Mouse (Mus musculus): ENCODE data around the gene Arhgef7. TPM values are rescaled to one million over a fixed set of nuclear protein-coding genes. Genes with fewer than 3 reads are reported as not detected.

The Arhgef7 gene
- polyA plus RNA-seq, 1 experiment from 2014 or later, result 45.7 TPM

- no peak for DNase-seq (ENCODE audit: low spot score)
Measured at GRCm38 (mm10) chr8:11707701-11708100, 19.8 kb upstream of the Arhgef7 start.

GRCm38 (mm10) chr8:11708815-11709214, 18.7 kb upstream of the Arhgef7 start:
- Histone ChIP-seq H3K4me2 (ENCODE audit: low read depth, low read length) (no peak overlapping the region), H3K27ac (replicated peaks; ENCODE audit: low read depth, low read length) (no peak overlapping the region), H3K27me3 (replicated peaks; ENCODE audit: control insufficient read depth, insufficient read depth, low read length) (no peaks in the 10 kb centered on the region), H3K36me3 (ENCODE audit: control insufficient read depth, insufficient read depth, low read length) (no peaks in the 10 kb centered on the region), H3K9ac (ENCODE audit: low read depth, low read length) (no peak overlapping the region), H3K4me1 (ENCODE audit: control insufficient read depth, insufficient read depth, low read length) (no peaks in the 10 kb centered on the region), H3K4me3 (ENCODE audit: low read depth, low read length) (no peak overlapping the region), H3K9me3 (ENCODE audit: control insufficient read depth, low read length) (no peaks in the 10 kb centered on the region)
- DNase-seq (ENCODE audit: low spot score), result no peak
- no peak for ATAC-seq (ENCODE audit: low read depth)
- 50% methylated on average over 2 of the region's 2 CpGs for WGBS

More at GRCm38 (mm10) chr8:11707701-11708100, 19.8 kb upstream of the Arhgef7 start:
- H3K27ac ChIP-seq (replicated peaks; ENCODE audit: low read depth, low read length), result no peak overlapping the region
- no peaks in the 10 kb centered on the region for H3K27me3 ChIP-seq (replicated peaks; ENCODE audit: control insufficient read depth, insufficient read depth, low read length)
- no peaks in the 10 kb centered on the region for H3K36me3 ChIP-seq (ENCODE audit: control insufficient read depth, insufficient read depth, low read length)
- no peaks in the 10 kb centered on the region for H3K9me3 ChIP-seq (ENCODE audit: control insufficient read depth, low read length)
- H3K9ac ChIP-seq (ENCODE audit: low read depth, low read length), result no peak overlapping the region
- H3K4me3 ChIP-seq (ENCODE audit: low read depth, low read length), result no peak overlapping the region
- no peaks in the 10 kb centered on the region for H3K4me1 ChIP-seq (ENCODE audit: control insufficient read depth, insufficient read depth, low read length)
- H3K4me2 ChIP-seq (ENCODE audit: low read depth, low read length), result no peak overlapping the region
- WGBS, result 18% methylated on average over 3 of the region's 3 CpGs
- ATAC-seq (ENCODE audit: low read depth), result no peak

DNA sequence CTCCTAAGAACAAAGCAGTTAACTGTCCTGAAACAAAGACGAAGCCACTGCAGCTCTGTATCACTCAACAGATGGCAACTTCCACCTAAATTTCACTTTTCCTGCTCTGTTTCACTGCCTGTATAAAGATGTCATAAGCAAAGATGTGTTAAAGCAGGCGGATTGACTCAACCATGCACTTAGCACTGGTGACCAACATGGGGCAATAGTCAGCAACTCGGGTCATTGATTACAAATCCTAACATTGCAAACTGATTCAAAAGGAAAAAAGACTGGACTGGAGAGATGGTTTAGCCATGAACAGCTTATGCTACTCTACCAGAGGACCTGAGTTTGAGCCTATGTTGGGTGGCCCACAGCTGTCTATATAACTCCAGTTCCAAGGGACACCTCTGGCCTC, 18.0 kb upstream of the Arhgef7 start:
- WGBS, result 70% methylated on average over 3 of the region's 3 CpGs
- no peak overlapping the region for H3K4me2 ChIP-seq (ENCODE audit: low read depth, low read length)
- H3K36me3 ChIP-seq (ENCODE audit: control insufficient read depth, insufficient read depth, low read length), result no peaks in the 10 kb centered on the region
- H3K4me3 ChIP-seq (ENCODE audit: low read depth, low read length), result no peak overlapping the region
- H3K9me3 ChIP-seq (ENCODE audit: control insufficient read depth, low read length), result no peaks in the 10 kb centered on the region
- no peak for DNase-seq (ENCODE audit: low spot score)
- ATAC-seq (ENCODE audit: low read depth), result no peak
- H3K27me3 ChIP-seq (replicated peaks; ENCODE audit: control insufficient read depth, insufficient read depth, low read length), result no peaks in the 10 kb centered on the region
- H3K9ac ChIP-seq (ENCODE audit: low read depth, low read length), result no peak overlapping the region
- H3K27ac ChIP-seq (replicated peaks; ENCODE audit: low read depth, low read length), result no peak overlapping the region
- no peaks in the 10 kb centered on the region for H3K4me1 ChIP-seq (ENCODE audit: control insufficient read depth, insufficient read depth, low read length)

DNA sequence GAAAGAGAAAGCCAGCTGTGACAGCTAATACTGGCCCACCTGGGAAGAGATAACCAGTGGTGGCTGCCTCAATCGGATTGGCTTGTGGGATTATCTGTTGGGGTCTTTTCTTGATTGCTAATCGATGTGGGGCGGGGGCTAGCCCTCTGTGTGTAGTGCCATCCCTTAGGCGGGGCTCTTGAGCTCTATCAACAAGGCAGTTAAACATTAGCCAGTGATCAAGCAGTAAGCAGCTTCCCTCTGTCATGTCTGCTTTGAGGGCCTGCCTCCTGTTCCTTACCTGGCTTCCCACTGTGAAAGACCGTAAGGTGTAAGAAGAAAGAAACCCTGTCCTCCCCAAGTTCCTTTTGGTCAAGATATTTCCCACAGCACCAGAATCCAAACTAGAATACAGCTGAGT, 17.1 kb upstream of the Arhgef7 start:
- no peaks in the 10 kb centered on the region for H3K36me3 ChIP-seq (ENCODE audit: control insufficient read depth, insufficient read depth, low read length)
- H3K4me3 ChIP-seq (ENCODE audit: low read depth, low read length), result no peak overlapping the region
- DNase-seq (ENCODE audit: low spot score) (no peak), ATAC-seq (ENCODE audit: low read depth) (no peak)
- no peak overlapping the region for H3K4me2 ChIP-seq (ENCODE audit: low read depth, low read length)
- H3K27me3 ChIP-seq (replicated peaks; ENCODE audit: control insufficient read depth, insufficient read depth, low read length), result no peaks in the 10 kb centered on the region
- 45% methylated on average over 5 of the region's 5 CpGs for WGBS
- H3K4me1 ChIP-seq (ENCODE audit: control insufficient read depth, insufficient read depth, low read length), result no peaks in the 10 kb centered on the region
- H3K27ac ChIP-seq (replicated peaks; ENCODE audit: low read depth, low read length), result no peak overlapping the region
- H3K9me3 ChIP-seq (ENCODE audit: control insufficient read depth, low read length), result no peaks in the 10 kb centered on the region
- H3K9ac ChIP-seq (ENCODE audit: low read depth, low read length), result no peak overlapping the region

- no peak for DNase-seq (ENCODE audit: low spot score)
- H3K27me3 ChIP-seq (replicated peaks; ENCODE audit: control insufficient read depth, insufficient read depth, low read length), result no peaks in the 10 kb centered on the region
- 86% methylated on average over 6 of the region's 6 CpGs for WGBS
- H3K9me3 ChIP-seq (ENCODE audit: control insufficient read depth, low read length), result no peaks in the 10 kb centered on the region
- H3K4me2 ChIP-seq (ENCODE audit: low read depth, low read length), result no peak overlapping the region
- H3K36me3 ChIP-seq (ENCODE audit: control insufficient read depth, insufficient read depth, low read length), result no peaks in the 10 kb centered on the region
- H3K4me3 ChIP-seq (ENCODE audit: low read depth, low read length), result no peak overlapping the region
- H3K9ac ChIP-seq (ENCODE audit: low read depth, low read length), result no peak overlapping the region
- H3K27ac ChIP-seq (replicated peaks; ENCODE audit: low read depth, low read length), result no peak overlapping the region
- no peaks in the 10 kb centered on the region for H3K4me1 ChIP-seq (ENCODE audit: control insufficient read depth, insufficient read depth, low read length)
- no peak for ATAC-seq (ENCODE audit: low read depth)
Measured at GRCm38 (mm10) chr8:11712244-11712643, 15.3 kb upstream of the Arhgef7 start.

DNA sequence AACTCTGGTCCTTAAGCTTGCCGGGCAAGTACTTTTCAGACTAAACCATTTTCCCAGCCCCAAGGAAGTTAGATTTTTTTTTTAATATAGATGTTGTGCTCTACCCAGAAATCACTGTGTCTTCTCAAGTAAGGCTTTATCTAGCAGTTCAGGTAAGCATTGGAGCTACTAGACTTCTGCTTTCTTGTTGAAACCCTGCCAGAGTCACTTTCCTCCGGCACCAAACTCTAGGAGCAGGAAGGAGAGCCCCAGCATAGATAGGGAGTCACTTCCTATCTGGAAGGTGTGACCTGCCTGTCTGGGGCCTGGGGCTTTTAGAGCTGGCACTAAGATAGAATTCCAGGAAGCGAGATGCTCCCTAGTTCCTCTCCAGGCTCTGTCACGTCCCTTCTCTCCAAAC, 10.3 kb upstream of the Arhgef7 start:
- no peak for ATAC-seq (ENCODE audit: low read depth)
- no peak for DNase-seq (ENCODE audit: low spot score)
- no peaks in the 10 kb centered on the region for H3K27me3 ChIP-seq (replicated peaks; ENCODE audit: control insufficient read depth, insufficient read depth, low read length)
- no peaks in the 10 kb centered on the region for H3K9me3 ChIP-seq (ENCODE audit: control insufficient read depth, low read length)
- WGBS, result 65% methylated on average over 4 of the region's 4 CpGs
- no peak overlapping the region for H3K27ac ChIP-seq (replicated peaks; ENCODE audit: low read depth, low read length)
- H3K36me3 ChIP-seq (ENCODE audit: control insufficient read depth, insufficient read depth, low read length), result no peaks in the 10 kb centered on the region
- H3K9ac ChIP-seq (ENCODE audit: low read depth, low read length), result no peak overlapping the region
- no peak overlapping the region for H3K4me3 ChIP-seq (ENCODE audit: low read depth, low read length)
- no peaks in the 10 kb centered on the region for H3K4me1 ChIP-seq (ENCODE audit: control insufficient read depth, insufficient read depth, low read length)
- no peak overlapping the region for H3K4me2 ChIP-seq (ENCODE audit: low read depth, low read length)

DNA sequence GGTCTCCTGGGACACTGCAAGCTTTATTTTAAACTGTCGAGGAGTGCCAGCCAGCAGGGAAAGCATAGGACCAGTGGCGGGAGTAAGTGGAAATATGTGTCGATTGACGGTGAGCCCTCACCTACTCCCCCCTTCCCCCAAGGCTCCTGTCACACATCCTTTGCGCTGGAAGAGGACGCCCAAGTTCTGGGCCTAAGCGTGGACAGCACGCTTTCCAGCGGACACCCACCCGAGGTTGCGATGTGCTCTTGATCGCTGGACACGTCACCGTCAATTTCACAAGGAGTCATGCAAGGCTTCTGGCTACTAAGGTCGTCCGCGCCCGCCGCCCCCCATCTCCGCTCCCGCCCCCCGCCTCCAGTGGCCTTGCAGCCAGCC, 259 bp upstream of the Arhgef7 start:
- Histone ChIP-seq H3K9ac (ENCODE audit: low read depth, low read length) (peak overlapping the region; percentile 79), H3K36me3 (ENCODE audit: control insufficient read depth, insufficient read depth, low read length) (no peaks in the 10 kb centered on the region), H3K4me3 (ENCODE audit: low read depth, low read length) (peak overlapping the region; percentile 71), H3K9me3 (ENCODE audit: control insufficient read depth, low read length) (no peaks in the 10 kb centered on the region), H3K27me3 (replicated peaks; ENCODE audit: control insufficient read depth, insufficient read depth, low read length) (peaks cover 31% of the 10 kb centered on the region), H3K27ac (replicated peaks; ENCODE audit: low read depth, low read length) (peak overlapping the region; percentile 84; the same call in 1 of the 2 replicates), H3K4me2 (ENCODE audit: low read depth, low read length) (peak overlapping the region; percentile 87), H3K4me1 (ENCODE audit: control insufficient read depth, insufficient read depth, low read length) (peaks cover 20% of the 10 kb centered on the region)
- WGBS, result under 1% methylated on average over 16 of the region's 22 CpGs
- no peak for ATAC-seq (ENCODE audit: low read depth)
- DNase-seq (ENCODE audit: low spot score), result peak; percentile 33

DNA sequence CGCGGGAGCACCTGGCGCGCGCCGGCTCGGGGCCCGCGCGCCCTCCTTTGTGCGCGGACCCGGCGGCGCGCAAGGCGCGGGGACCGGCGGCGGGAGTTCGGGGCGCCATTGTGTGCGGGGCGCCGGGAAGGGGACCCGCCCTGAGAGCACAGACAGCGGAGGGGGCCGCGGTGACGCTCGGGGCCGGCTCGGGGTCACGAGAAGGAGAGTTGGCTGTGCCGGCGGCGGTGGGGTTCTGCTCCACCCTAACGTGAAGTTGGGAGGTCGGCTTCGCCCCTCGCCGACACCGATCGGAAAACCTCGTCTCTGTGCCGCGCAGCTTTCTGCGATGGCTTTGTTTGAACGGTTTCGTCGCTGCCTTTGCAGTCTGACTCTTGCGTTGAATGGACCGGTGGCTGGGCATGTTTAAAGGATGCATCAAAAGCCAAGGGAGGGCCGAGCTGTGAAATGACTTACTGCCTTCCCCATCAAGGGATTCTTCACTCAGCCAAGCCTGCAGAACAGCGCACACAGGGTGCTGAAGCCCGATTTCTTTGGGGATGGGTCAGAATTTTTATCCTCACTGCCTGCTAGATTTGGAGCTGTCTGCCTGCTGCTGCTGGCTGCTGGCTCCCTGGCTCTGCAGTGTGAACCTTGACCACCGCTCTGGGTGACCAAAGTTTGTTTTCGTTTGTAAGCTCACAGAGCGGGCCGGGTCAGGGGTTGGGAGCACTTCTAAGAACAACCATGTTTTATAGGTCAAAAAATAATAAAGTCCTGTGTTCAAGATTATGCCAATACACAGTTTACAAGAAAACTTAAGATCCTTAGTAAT, 1.2 kb downstream of the Arhgef7 start:
- Histone ChIP-seq H3K4me1 (ENCODE audit: control insufficient read depth, insufficient read depth, low read length) (peaks cover 20% of the 10 kb centered on the region), H3K9me3 (ENCODE audit: control insufficient read depth, low read length) (no peaks in the 10 kb centered on the region), H3K36me3 (ENCODE audit: control insufficient read depth, insufficient read depth, low read length) (no peaks in the 10 kb centered on the region), H3K4me3 (ENCODE audit: low read depth, low read length) (peak overlapping the region; percentile 71), H3K9ac (ENCODE audit: low read depth, low read length) (peak overlapping the region; percentile 79), H3K4me2 (ENCODE audit: low read depth, low read length) (peak overlapping the region; percentile 87), H3K27me3 (replicated peaks; ENCODE audit: control insufficient read depth, insufficient read depth, low read length) (peaks cover 26% of the 10 kb centered on the region), H3K27ac (replicated peaks; ENCODE audit: low read depth, low read length) (peak overlapping the region; percentile 84)
- ATAC-seq (ENCODE audit: low read depth) (peak; percentile 1), DNase-seq (ENCODE audit: low spot score) (peak; percentile 49)
- 1% methylated on average over 25 of the region's 61 CpGs for WGBS

Data from embryonic facial prominence, embryonic 14.5 days (tissue).